Comparison of ENCODE assay signal across 26 mouse cellular contexts in genomic region chr2:131823931-131824330, GRCm38 (mm10). TPM values are rescaled to one million over a fixed set of nuclear protein-coding genes. Genes with fewer than 3 reads are reported as not detected.
"Had no signal": no experiment of that assay in that cellular context is flagged by ENCODE, and none has a peak within 500 bp of the region (broad histone marks: within the 10 kb centered on the region; RNA-seq: fewer than 3 reads in every experiment).

No protein-coding gene starts in this region.

- DNase-seq: kidney, adult 18-20 months; kidney, postnatal 25 days; layer of hippocampus, adult 9-11 months; lung, embryonic 14.5 days; right cerebral cortex, adult 18-20 months; right cerebral cortex, postnatal 14 days; right cerebral cortex, postnatal 4 days; thymus, postnatal 25 days had no signal

- H3K9me3 ChIP-seq: limb, embryonic 10.5 days; limb, embryonic 13.5 days; midbrain, embryonic 13.5 days had no signal

- H3K36me3 ChIP-seq: limb, embryonic 10.5 days; limb, embryonic 13.5 days; midbrain, embryonic 13.5 days had no signal

- H3K27me3 ChIP-seq: midbrain, embryonic 13.5 days had no signal

- H3K4me3 ChIP-seq: layer of hippocampus, adult 2 months; limb, embryonic 10.5 days; limb, embryonic 13.5 days; midbrain, embryonic 13.5 days had no signal

- ATAC-seq: hindbrain, postnatal 0 days; inflammation-experienced regulatory T-cells, adult 6 months; intestine, embryonic 16.5 days; lung, postnatal 0 days; midbrain, embryonic 13.5 days; midbrain, embryonic 16.5 days had no signal

- H3K9ac ChIP-seq: limb, embryonic 13.5 days; lung, embryonic 14.5 days; midbrain, embryonic 13.5 days had no signal

- H3K4me2 ChIP-seq: limb, embryonic 13.5 days; lung, embryonic 14.5 days; midbrain, embryonic 13.5 days had no signal

- H3K27ac ChIP-seq: hindbrain, postnatal 0 days; kidney, postnatal 0 days; layer of hippocampus, adult 2 months; limb, embryonic 10.5 days; limb, embryonic 13.5 days; macrophage; midbrain, embryonic 13.5 days had no signal

RNA-seq across cellular contexts. Expression of gene Erv3, which starts 35.6 kb away (rescaled TPM):
- total RNA-seq: hindbrain, postnatal 0 days; liver, adult 2 months; megakaryocyte, adult 5-6 weeks had no signal
- polyA plus RNA-seq: inflammation-experienced regulatory T-cells, adult 6 months; intestine, embryonic 16.5 days; kidney, embryonic 14.5 days; kidney, postnatal 0 days; large intestine, adult 2 months; limb, embryonic 10.5 days; limb, embryonic 13.5 days; liver, adult 2 months; lung, embryonic 14.5 days; lung, postnatal 0 days; macrophage; midbrain, embryonic 13.5 days; midbrain, embryonic 16.5 days; neural tube, embryonic 11.5 days; neural tube, embryonic 14.5 days; stomach, embryonic 16.5 days had no signal
